Mouse (Mus musculus) ES-Bruce4 (cell line): ENCODE measurements around the gene Serinc3. TPM values are rescaled to one million over a fixed set of nuclear protein-coding genes. Genes with fewer than 3 reads are reported as not detected.

Experiments
- H3K27ac ChIP-seq: 2 replicates; pipeline ENCODE4 v1.5.1; 2012; ENCODE audit warnings: low read length, inconsistent platforms; ENCODE audit not compliant: insufficient read depth
- H3K27me3 ChIP-seq: 2 replicates; pipeline ENCODE4 v1.6.1; 2012; ENCODE audit warnings: mild to moderate bottlenecking, low read length, inconsistent platforms; ENCODE audit not compliant: control insufficient read depth, poor library complexity, insufficient read depth, severe bottlenecking
- H3K36me3 ChIP-seq: 2 replicates; pipeline ENCODE4 v1.6.1; 2012; ENCODE audit warnings: inconsistent platforms, mild to moderate bottlenecking, low read length, moderate library complexity; ENCODE audit not compliant: control insufficient read depth, poor library complexity, insufficient read depth, severe bottlenecking
- H3K4me1 ChIP-seq: one replicate; pipeline ENCODE4 v1.8.1; 2011; ENCODE audit warnings: low read length; ENCODE audit not compliant: control insufficient read depth, insufficient read depth
- H3K4me3 ChIP-seq: 2 replicates; pipeline ENCODE4 v1.5.1; 2011; ENCODE audit warnings: low read depth, mild to moderate bottlenecking, low read length
- H3K9ac ChIP-seq: 2 replicates; pipeline ENCODE4 v1.6.1; 2012; ENCODE audit warnings: low read depth, mild to moderate bottlenecking, inconsistent platforms; ENCODE audit not compliant: poor library complexity, severe bottlenecking
- H3K9me3 ChIP-seq: replicated peaks from 2 replicates; pipeline ENCODE4 v1.6.1; 2012; ENCODE audit warnings: mild to moderate bottlenecking, low read length, inconsistent platforms; ENCODE audit not compliant: control insufficient read depth, poor library complexity, insufficient read depth, severe bottlenecking
- CTCF ChIP-seq: IDR thresholded peaks from one replicate; pipeline ENCODE4 v1.8.1; 2011; ENCODE audit warnings: low read depth, low read length
- EP300 ChIP-seq: IDR thresholded peaks from 2 replicates; pipeline ENCODE4 v1.6.1; 2011; ENCODE audit warnings: low read depth, low read length; ENCODE audit not compliant: insufficient read depth
- POLR2A ChIP-seq: IDR thresholded peaks from one replicate; pipeline ENCODE4 v1.8.1; 2011; ENCODE audit warnings: low read length; ENCODE audit not compliant: insufficient read depth
- polyA plus RNA-seq: library from polyadenylated mRNA; stranded (reverse); fragments of >200 nt; gene quantifications from 2 replicates; pipeline ENCODE4 v1.2.4, GENCODE M21; 2011; ENCODE audit warnings: low read depth; ENCODE audit not compliant: missing spikeins, insufficient read depth, insufficient read length

Gene Serinc3
- polyA plus RNA-seq, 1 experiment: 146 TPM

GRCm38 (mm10) chr2:163613990-163614389 is 30.9 kb downstream of the Serinc3 start:
- Histone ChIP-seq H3K27ac (no peak overlapping the region), H3K9ac (no peak overlapping the region), H3K4me3 (no peak overlapping the region), H3K36me3 (no peaks in the 10 kb centered on the region; the same call in 1 of the 2 replicates), H3K27me3 (no peaks in the 10 kb centered on the region), H3K9me3 (no peaks in the 10 kb centered on the region), H3K4me1 (no peaks in the 10 kb centered on the region)
- TF ChIP-seq CTCF (peak; percentile 27), EP300 (no peak), POLR2A (no peak)

- H3K9me3 ChIP-seq: no peaks in the 10 kb centered on the region
- no peak overlapping the region for H3K9ac ChIP-seq
- H3K4me3 ChIP-seq: no peak overlapping the region
- no peaks in the 10 kb centered on the region for H3K4me1 ChIP-seq
- H3K27ac ChIP-seq: no peak overlapping the region
- no peak for TF ChIP-seq CTCF
- TF ChIP-seq POLR2A: no peak
- no peak for TF ChIP-seq EP300
- no peaks in the 10 kb centered on the region for H3K36me3 ChIP-seq
- H3K27me3 ChIP-seq: no peaks in the 10 kb centered on the region
Observed at GRCm38 (mm10) chr2:163613206-163613605, 31.7 kb downstream of the Serinc3 start.

GRCm38 (mm10) chr2:163611176-163611575 is 33.8 kb downstream of the Serinc3 start:
- TF ChIP-seq EP300 (no peak), POLR2A (no peak), CTCF (no peak)
- Histone ChIP-seq H3K27ac (no peak overlapping the region), H3K9ac (no peak overlapping the region), H3K36me3 (no peaks in the 10 kb centered on the region), H3K4me1 (no peaks in the 10 kb centered on the region), H3K9me3 (no peaks in the 10 kb centered on the region), H3K4me3 (no peak overlapping the region), H3K27me3 (no peaks in the 10 kb centered on the region)

- no peaks in the 10 kb centered on the region for H3K9me3 ChIP-seq
- no peaks in the 10 kb centered on the region for H3K36me3 ChIP-seq
- H3K4me3 ChIP-seq: no peak overlapping the region
- H3K4me1 ChIP-seq: no peaks in the 10 kb centered on the region
- no peak overlapping the region for H3K9ac ChIP-seq
- TF ChIP-seq POLR2A (no peak), EP300 (no peak), CTCF (no peak)
- no peaks in the 10 kb centered on the region for H3K27me3 ChIP-seq
- no peak overlapping the region for H3K27ac ChIP-seq
Observed at GRCm38 (mm10) chr2:163609281-163609975, 35.5 kb downstream of the Serinc3 start.

GRCm38 (mm10) chr2:163608008-163608407 is 36.9 kb downstream of the Serinc3 start:
- Histone ChIP-seq H3K36me3 (no peaks in the 10 kb centered on the region), H3K4me1 (no peaks in the 10 kb centered on the region), H3K9ac (no peak overlapping the region), H3K9me3 (no peaks in the 10 kb centered on the region), H3K27ac (no peak overlapping the region), H3K4me3 (no peak overlapping the region), H3K27me3 (no peaks in the 10 kb centered on the region)
- TF ChIP-seq EP300 (no peak), POLR2A (no peak), CTCF (no peak)

- no peak for TF ChIP-seq POLR2A
- no peak for TF ChIP-seq EP300
- TF ChIP-seq CTCF: no peak
Observed at GRCm38 (mm10) chr2:163606161-163606560, 38.8 kb downstream of the Serinc3 start.

More at GRCm38 (mm10) chr2:163606161-163606560, 38.8 kb downstream of the Serinc3 start:
- no peaks in the 10 kb centered on the region for H3K36me3 ChIP-seq
- no peaks in the 10 kb centered on the region for H3K9me3 ChIP-seq
- H3K4me1 ChIP-seq: no peaks in the 10 kb centered on the region
- H3K9ac ChIP-seq: no peak overlapping the region
- no peak overlapping the region for H3K27ac ChIP-seq
- no peak overlapping the region for H3K4me3 ChIP-seq
- no peaks in the 10 kb centered on the region for H3K27me3 ChIP-seq
